Mouse (Mus musculus) intestine, embryonic 14.5 days (tissue): Measurements from ENCODE around the gene Esrrg. TPM values are rescaled to one million over a fixed set of nuclear protein-coding genes. Genes with fewer than 3 reads are reported as not detected.
A peak's percentile ranks its signal among the peaks of the same experiment; 100 is the strongest.

Source experiments
- ATAC-seq: fragments of 200-750 bp; cut with Nextera tagmentation; replicated peaks from 2 replicates; pipeline ENCODE4 v1.8.0; 2017; ENCODE audit warnings: low read depth, moderate number of reproducible peaks, moderate TSS enrichment, moderate library complexity; ENCODE audit not compliant: low FRiP score, low TSS enrichment
- DNase-seq: peaks from one replicate; pipeline ENCODE4 v3.0.0-alpha.2; 2018; ENCODE audit warnings: low spot score
- H3K27ac ChIP-seq: fragments of 300-500 bp; sonication (generic); 2 replicates; pipeline ENCODE4 v1.5.1; 2014; ENCODE audit warnings: low read depth, mild to moderate bottlenecking, control low read depth
- H3K27me3 ChIP-seq: fragments of 300-500 bp; sonication (generic); replicated peaks from 2 replicates; pipeline ENCODE4 v1.6.1; 2014; ENCODE audit warnings: low read length, control low read depth; ENCODE audit not compliant: control insufficient read depth, insufficient read depth
- H3K36me3 ChIP-seq: fragments of 300-500 bp; sonication (generic); 2 replicates; pipeline ENCODE4 v1.6.1; 2014; ENCODE audit warnings: low read length, control low read depth; ENCODE audit not compliant: control insufficient read depth, insufficient read depth
- H3K4me1 ChIP-seq: fragments of 300-500 bp; sonication (generic); replicated peaks from 2 replicates; pipeline ENCODE4 v1.6.1; 2014; ENCODE audit warnings: low read length, control low read depth, mixed read lengths; ENCODE audit not compliant: control insufficient read depth, insufficient read depth
- H3K4me2 ChIP-seq: fragments of 300-500 bp; sonication (generic); 2 replicates; pipeline ENCODE4 v1.6.1; 2014; ENCODE audit warnings: low read length
- H3K4me3 ChIP-seq: fragments of 300-500 bp; sonication (generic); 2 replicates; pipeline ENCODE4 v1.5.1; 2014; ENCODE audit warnings: low read depth, low read length, control low read depth, mixed read lengths
- H3K9ac ChIP-seq: fragments of 300-500 bp; sonication (generic); 2 replicates; pipeline ENCODE4 v1.6.1; 2014; ENCODE audit warnings: mild to moderate bottlenecking, low read length
- H3K9me3 ChIP-seq: fragments of 300-500 bp; sonication (generic); 2 replicates; pipeline ENCODE4 v1.6.1; 2016; ENCODE audit warnings: low read length, control low read depth; ENCODE audit not compliant: control insufficient read depth
- WGBS: fragments of 180-500 bp; shearing (Covaris S2); extraction: QIAGEN DNeasy Blood & Tissue Kit; methylation state at CpG from one replicate; pipeline ENCODE4 v1.1.7; 2014; 5-methylcytosine and 5-hydroxymethylcytosine counted together
- polyA plus RNA-seq: library from polyadenylated mRNA; unstranded; fragments of >200 nt; fragmentation: Nextera tagmentation; extraction: Ambion mirVana; gene quantifications from 2 replicates; pipeline ENCODE4 v1.2.1, GENCODE M21; 2014

The Esrrg gene
- polyA plus RNA-seq, 1 experiment from 2014 or later: 6.9 TPM

- DNase-seq: no peak
- no peaks in the 10 kb centered on the region for H3K36me3 ChIP-seq
- ATAC-seq: no peak
- H3K4me2 ChIP-seq: no peak overlapping the region
- H3K27ac ChIP-seq: no peak overlapping the region
- 42% methylated on average over 4 of the region's 4 CpGs for WGBS
- H3K27me3 ChIP-seq: no peaks in the 10 kb centered on the region
- no peak overlapping the region for H3K9ac ChIP-seq
- H3K4me3 ChIP-seq: no peak overlapping the region
- H3K4me1 ChIP-seq: no peaks in the 10 kb centered on the region
- no peaks in the 10 kb centered on the region for H3K9me3 ChIP-seq
Measured at GRCm38 (mm10) chr1:188105516-188105915, 496.9 kb downstream of the Esrrg start.

GRCm38 (mm10) chr1:188107946-188108345 is 499.4 kb downstream of the Esrrg start:
- Histone ChIP-seq H3K9me3 (no peaks in the 10 kb centered on the region), H3K27ac (no peak overlapping the region), H3K27me3 (no peaks in the 10 kb centered on the region), H3K36me3 (no peaks in the 10 kb centered on the region), H3K4me3 (no peak overlapping the region), H3K9ac (no peak overlapping the region), H3K4me2 (no peak overlapping the region), H3K4me1 (no peaks in the 10 kb centered on the region)
- WGBS: 22% methylated on average over 6 of the region's 6 CpGs
- no peak for ATAC-seq
- DNase-seq: no peak

GRCm38 (mm10) chr1:188111552-188111951 is 503.0 kb downstream of the Esrrg start:
- H3K4me2 ChIP-seq: no peak overlapping the region
- DNase-seq: no peak
- no peaks in the 10 kb centered on the region for H3K27me3 ChIP-seq
- H3K27ac ChIP-seq: no peak overlapping the region
- H3K4me3 ChIP-seq: no peak overlapping the region
- H3K9me3 ChIP-seq: no peaks in the 10 kb centered on the region
- ATAC-seq: no peak
- H3K9ac ChIP-seq: no peak overlapping the region
- H3K4me1 ChIP-seq: no peaks in the 10 kb centered on the region
- WGBS: 55% methylated on average over 3 of the region's 3 CpGs
- no peaks in the 10 kb centered on the region for H3K36me3 ChIP-seq

- Histone ChIP-seq H3K27ac (no peak overlapping the region), H3K9me3 (no peaks in the 10 kb centered on the region), H3K4me2 (no peak overlapping the region), H3K9ac (no peak overlapping the region), H3K27me3 (no peaks in the 10 kb centered on the region), H3K36me3 (no peaks in the 10 kb centered on the region), H3K4me1 (no peaks in the 10 kb centered on the region), H3K4me3 (no peak overlapping the region)
- 56% methylated on average over 3 of the region's 3 CpGs for WGBS
- no peak for ATAC-seq
- no peak for DNase-seq
Measured at GRCm38 (mm10) chr1:188113240-188113639, 504.6 kb downstream of the Esrrg start.

- H3K9ac ChIP-seq: no peak overlapping the region
- ATAC-seq (no peak), DNase-seq (peak; percentile 70)
- no peak overlapping the region for H3K4me2 ChIP-seq
- 41% methylated on average over 3 of the region's 3 CpGs for WGBS
- H3K27me3 ChIP-seq: no peaks in the 10 kb centered on the region
- H3K4me1 ChIP-seq: no peaks in the 10 kb centered on the region
- H3K4me3 ChIP-seq: no peak overlapping the region
- H3K27ac ChIP-seq: no peak overlapping the region; the same call in 1 of the 2 replicates
- no peaks in the 10 kb centered on the region for H3K36me3 ChIP-seq
- H3K9me3 ChIP-seq: no peaks in the 10 kb centered on the region
Measured at GRCm38 (mm10) chr1:188118125-188118524, 509.5 kb downstream of the Esrrg start.

GRCm38 (mm10) chr1:188119806-188120205 is 511.2 kb downstream of the Esrrg start:
- no peak for ATAC-seq

GRCm38 (mm10) chr1:188125521-188126021 is 517.0 kb downstream of the Esrrg start:
- Histone ChIP-seq H3K9me3 (no peaks in the 10 kb centered on the region), H3K36me3 (no peaks in the 10 kb centered on the region), H3K27ac (no peak overlapping the region), H3K4me2 (no peak overlapping the region), H3K4me3 (no peak overlapping the region), H3K9ac (no peak overlapping the region), H3K27me3 (no peaks in the 10 kb centered on the region), H3K4me1 (no peaks in the 10 kb centered on the region)
- DNase-seq: no peak
- ATAC-seq: no peak
- 92% methylated on average over 6 of the region's 6 CpGs for whole genome bisulfite sequencing

More at GRCm38 (mm10) chr1:188119806-188120205, 511.2 kb downstream of the Esrrg start:
- Histone ChIP-seq H3K9me3 (no peaks in the 10 kb centered on the region), H3K9ac (no peak overlapping the region), H3K4me1 (no peaks in the 10 kb centered on the region), H3K4me3 (no peak overlapping the region), H3K36me3 (no peaks in the 10 kb centered on the region), H3K4me2 (no peak overlapping the region), H3K27me3 (no peaks in the 10 kb centered on the region), H3K27ac (no peak overlapping the region)
- WGBS: 89% methylated on average over 8 of the region's 8 CpGs
- no peak for DNase-seq

- no peaks in the 10 kb centered on the region for H3K9me3 ChIP-seq
- H3K9ac ChIP-seq: no peak overlapping the region
- ATAC-seq (no peak), DNase-seq (no peak)
- H3K27me3 ChIP-seq: no peaks in the 10 kb centered on the region
- no peak overlapping the region for H3K4me2 ChIP-seq
- no peaks in the 10 kb centered on the region for H3K4me1 ChIP-seq
- H3K36me3 ChIP-seq: no peaks in the 10 kb centered on the region
- WGBS: 47% methylated on average over 5 of the region's 5 CpGs
- no peak overlapping the region for H3K27ac ChIP-seq
- no peak overlapping the region for H3K4me3 ChIP-seq
Measured at GRCm38 (mm10) chr1:188136126-188136525, 527.5 kb downstream of the Esrrg start.

- H3K4me1 ChIP-seq: no peaks in the 10 kb centered on the region
- no peak overlapping the region for H3K4me3 ChIP-seq
- H3K9ac ChIP-seq: no peak overlapping the region
- 60% methylated on average over 4 of the region's 4 CpGs for WGBS
- H3K4me2 ChIP-seq: no peak overlapping the region
- H3K9me3 ChIP-seq: no peaks in the 10 kb centered on the region
- ATAC-seq (no peak), DNase-seq (no peak)
- H3K36me3 ChIP-seq: no peaks in the 10 kb centered on the region
- H3K27ac ChIP-seq: no peak overlapping the region
- H3K27me3 ChIP-seq: no peaks in the 10 kb centered on the region
Measured at GRCm38 (mm10) chr1:188139473-188139872, 530.9 kb downstream of the Esrrg start.
